Mouse (Mus musculus): ENCODE data around the gene Kdm5c. TPM values are rescaled to one million over a fixed set of nuclear protein-coding genes. Genes with fewer than 3 reads are reported as not detected.

The Kdm5c gene
- polyA plus RNA-seq, 1 experiment from 2014 or later, result 40.6 TPM

- no peak overlapping the region for H3K9ac ChIP-seq (ENCODE audit: low read depth, low read length)
- WGBS, result 34% methylated on average over 2 of the region's 2 CpGs
- peaks cover 15% of the 10 kb centered on the region for H3K27me3 ChIP-seq (replicated peaks; ENCODE audit: control insufficient read depth, insufficient read depth, low read length)
- H3K4me1 ChIP-seq (replicated peaks; ENCODE audit: control insufficient read depth, insufficient read depth, low read length), result peaks cover 3% of the 10 kb centered on the region; the same call in 1 of the 2 replicates
- H3K9me3 ChIP-seq (ENCODE audit: control insufficient read depth, low read length), result no peaks in the 10 kb centered on the region
- H3K4me2 ChIP-seq, result no peak overlapping the region
- H3K27ac ChIP-seq (ENCODE audit: low read depth, low read length), result no peak overlapping the region
- DNase-seq (ENCODE audit: low spot score), result no peak
- no peak for ATAC-seq (replicated peaks; ENCODE audit: low FRiP score)
- no peak overlapping the region for H3K4me3 ChIP-seq (ENCODE audit: low read depth, low read length)
- H3K36me3 ChIP-seq (ENCODE audit: control insufficient read depth, insufficient read depth, low read length), result no peaks in the 10 kb centered on the region
Measured at GRCm38 (mm10) chrX:152322776-152323175, 90.0 kb downstream of the Kdm5c start.

GRCm38 (mm10) chrX:152323584-152323983, 90.8 kb downstream of the Kdm5c start:
- peaks cover 3% of the 10 kb centered on the region; the same call in 1 of the 2 replicates for H3K4me1 ChIP-seq (replicated peaks; ENCODE audit: control insufficient read depth, insufficient read depth, low read length)
- WGBS, result 78% methylated on average over 1 of the region's 1 CpGs
- no peaks in the 10 kb centered on the region for H3K9me3 ChIP-seq (ENCODE audit: control insufficient read depth, low read length)
- DNase-seq (ENCODE audit: low spot score), result no peak
- no peak overlapping the region for H3K27ac ChIP-seq (ENCODE audit: low read depth, low read length)
- H3K36me3 ChIP-seq (ENCODE audit: control insufficient read depth, insufficient read depth, low read length), result no peaks in the 10 kb centered on the region
- H3K4me3 ChIP-seq (ENCODE audit: low read depth, low read length), result no peak overlapping the region
- ATAC-seq (replicated peaks; ENCODE audit: low FRiP score), result no peak
- no peak overlapping the region for H3K4me2 ChIP-seq
- H3K27me3 ChIP-seq (replicated peaks; ENCODE audit: control insufficient read depth, insufficient read depth, low read length), result peaks cover 15% of the 10 kb centered on the region
- H3K9ac ChIP-seq (ENCODE audit: low read depth, low read length), result no peak overlapping the region

Other genes starting within 250 kb of the Kdm5c start
- 149 and 152 TPM in 2 replicates for gene Hsd17b10, start 231.2 kb upstream of the Kdm5c start, polyA plus RNA-seq (2014; fragmentation: Nextera tagmentation; extraction: Ambion mirVana)
- 4.5 and 5.0 TPM in 2 replicates for gene Ribc1, start 216.7 kb upstream of the Kdm5c start, polyA plus RNA-seq (2014; fragmentation: Nextera tagmentation; extraction: Ambion mirVana)
- 99.0 and 108 TPM in 2 replicates for gene Smc1a, start 216.6 kb upstream of the Kdm5c start, polyA plus RNA-seq (2014; fragmentation: Nextera tagmentation; extraction: Ambion mirVana)
- gene Iqsec2, start 88.8 kb upstream of the Kdm5c start, polyA plus RNA-seq (2014; fragmentation: Nextera tagmentation; extraction: Ambion mirVana), result 0.86 and 1.8 TPM in 2 replicates
- gene Kantr, start 94.5 kb downstream of the Kdm5c start, polyA plus RNA-seq (2014; fragmentation: Nextera tagmentation; extraction: Ambion mirVana), result 9.4 and 9.5 TPM in 2 replicates
- gene Tspyl2, start 109.4 kb downstream of the Kdm5c start, polyA plus RNA-seq (2014; fragmentation: Nextera tagmentation; extraction: Ambion mirVana), result 14.6 and 16.1 TPM in 2 replicates
- 1.0 and 1.4 TPM in 2 replicates for gene Gpr173, start 135.7 kb downstream of the Kdm5c start, polyA plus RNA-seq (2014; fragmentation: Nextera tagmentation; extraction: Ambion mirVana)